Mouse (Mus musculus) thymus, postnatal 14 days (tissue): ENCODE data around the gene Arhgdig.
A peak's percentile ranks its signal among the peaks of the same experiment; 100 is the strongest.
"Not testable (repeated sequence)": the region's sequence is repeated elsewhere in the genome, so short reads cannot be mapped to it uniquely, and the experiment has no call there.

Experiments used
- DNase-seq: peaks from one replicate; pipeline ENCODE4 v3.0.0; 2021

The Arhgdig gene

DNA sequence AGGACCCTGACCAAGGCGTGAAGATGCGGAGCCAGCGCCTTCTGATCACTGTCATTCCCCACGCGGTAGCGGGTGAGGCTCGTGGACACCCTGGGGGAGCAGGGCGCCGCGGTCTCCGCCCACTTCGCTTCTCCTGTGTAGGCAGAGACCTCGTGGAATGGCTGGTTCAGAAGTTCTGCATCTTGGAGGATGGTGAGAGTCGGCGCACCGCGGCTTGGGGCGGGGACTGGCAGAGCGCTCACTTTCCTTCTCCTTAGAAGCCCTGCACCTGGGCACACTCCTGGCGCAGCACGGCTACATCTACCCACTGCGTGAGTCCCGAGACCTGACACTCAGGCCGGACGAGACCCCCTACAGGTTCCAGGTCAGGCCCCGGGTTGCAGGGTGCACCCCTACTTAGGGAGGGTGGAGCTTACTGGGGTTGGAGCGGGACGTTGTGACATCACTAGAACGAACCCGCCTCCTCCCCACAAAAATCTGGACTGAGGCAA, 4.2 kb downstream of the Arhgdig start:
- DNase-seq = peak; percentile 25

DNA sequence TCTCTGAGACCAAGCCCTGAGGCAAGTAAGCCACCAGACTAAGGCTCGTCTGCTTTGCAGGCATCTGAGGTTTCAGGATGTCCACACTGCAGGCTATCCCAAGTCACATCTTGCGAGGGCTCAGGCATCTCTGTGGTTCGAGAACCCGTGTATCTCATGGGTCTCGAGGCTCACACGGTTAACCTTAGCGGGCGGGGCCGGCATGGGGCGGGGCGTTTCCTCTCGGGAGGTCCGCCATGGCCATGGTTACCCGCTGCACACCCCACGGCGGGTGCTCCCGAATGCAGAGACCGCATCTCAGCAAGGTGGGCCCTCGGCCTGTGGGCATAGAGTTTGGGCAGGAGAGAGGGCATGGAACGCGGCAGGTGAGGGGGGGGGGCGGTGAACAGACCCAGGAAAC, 4.8 kb downstream of the Arhgdig start, which contains the start of gene Rgs11:
TSS of gene Rgs11 (plus strand) at position 215 of the 400 bp plus-strand sequence.
- peak; percentile 60 for DNase-seq

DNA sequence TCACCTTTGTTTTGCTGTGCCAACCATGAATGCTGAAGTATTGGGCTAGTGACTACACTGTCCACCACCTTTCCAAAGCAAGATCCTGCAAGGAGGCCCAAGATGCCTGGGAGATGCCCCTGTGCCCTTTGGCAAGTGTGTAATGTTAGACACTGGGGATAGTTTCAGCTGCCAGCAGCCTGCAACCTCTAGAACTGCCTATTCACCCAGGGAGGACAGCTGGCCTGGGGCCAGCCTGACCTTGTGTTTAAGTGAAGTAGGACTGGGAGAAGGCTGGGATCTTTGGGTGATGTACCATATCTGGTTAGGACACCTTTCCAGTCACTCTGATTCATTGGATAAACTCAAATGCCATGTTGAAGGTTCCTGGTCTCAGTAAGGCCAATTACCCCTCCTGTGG, 5.6 kb downstream of the Arhgdig start:
- DNase-seq = no peak

DNA sequence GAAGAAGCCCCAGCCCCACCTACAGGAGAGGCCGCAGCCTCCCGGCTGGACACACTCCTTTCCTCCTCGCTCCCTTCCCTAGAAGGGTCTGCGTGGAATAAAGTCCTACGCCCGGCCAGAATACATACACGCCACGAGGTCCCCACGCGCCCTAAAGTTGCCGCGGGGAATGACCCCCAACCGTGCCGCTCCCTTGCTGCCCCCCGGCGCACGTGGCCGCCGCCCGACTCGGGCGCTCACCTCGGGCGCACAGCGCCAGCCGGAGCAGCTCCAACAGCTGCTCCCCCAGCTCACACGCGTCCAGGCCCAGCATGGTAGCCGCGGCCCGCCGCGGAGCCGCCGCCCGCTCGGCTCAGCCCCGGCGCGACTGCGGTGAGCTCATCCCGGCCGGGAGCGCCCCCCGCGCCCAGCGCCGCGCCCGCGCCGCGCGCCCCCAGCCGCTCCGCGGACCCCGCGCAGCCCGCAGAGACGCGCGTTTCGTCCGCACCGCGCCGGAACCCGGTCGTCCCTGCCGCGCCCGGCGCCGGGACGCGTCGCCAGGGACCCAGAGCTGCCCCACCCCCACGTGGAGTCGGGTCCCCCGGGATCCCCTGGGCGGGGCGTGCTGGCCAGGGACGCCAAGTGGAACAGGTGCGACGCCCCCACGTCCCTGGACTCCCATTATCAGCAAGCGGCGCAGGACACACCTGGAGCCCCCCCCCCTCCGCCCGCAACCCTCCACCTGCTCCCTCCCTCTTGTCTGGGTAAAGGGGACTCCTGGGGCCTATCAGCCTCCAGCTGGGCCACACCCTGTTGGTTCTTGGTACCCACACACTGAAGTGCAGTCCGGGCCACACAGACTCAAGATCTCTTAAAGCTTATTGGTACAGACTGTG, 6.5 kb downstream of the Arhgdig start:
- DNase-seq = peak; percentile 24

DNA sequence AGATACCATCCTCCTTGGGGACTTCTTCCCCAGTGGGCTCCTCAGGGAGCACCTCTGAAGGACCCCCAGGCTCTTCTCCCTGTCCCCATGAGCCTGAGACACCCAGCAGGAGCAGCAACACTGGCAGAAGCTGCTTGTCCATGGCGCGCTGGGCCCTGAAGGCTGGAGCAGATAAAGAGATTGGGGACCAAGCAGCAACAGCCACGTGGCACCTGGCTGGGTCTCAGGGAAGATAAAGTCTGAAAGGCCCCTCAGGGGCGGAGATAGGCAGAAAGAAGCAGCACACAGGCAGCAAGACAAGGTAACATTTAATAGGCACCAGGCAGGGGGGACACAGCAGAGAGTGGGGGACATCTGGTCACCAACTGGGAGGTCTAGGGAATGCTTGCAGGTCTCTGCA, 8.7 kb downstream of the Arhgdig start, which contains the start of gene Pdia2:
TSS of gene Pdia2 (minus strand) at position 196 of the 400 bp plus-strand sequence.
- DNase-seq = no peak

DNA sequence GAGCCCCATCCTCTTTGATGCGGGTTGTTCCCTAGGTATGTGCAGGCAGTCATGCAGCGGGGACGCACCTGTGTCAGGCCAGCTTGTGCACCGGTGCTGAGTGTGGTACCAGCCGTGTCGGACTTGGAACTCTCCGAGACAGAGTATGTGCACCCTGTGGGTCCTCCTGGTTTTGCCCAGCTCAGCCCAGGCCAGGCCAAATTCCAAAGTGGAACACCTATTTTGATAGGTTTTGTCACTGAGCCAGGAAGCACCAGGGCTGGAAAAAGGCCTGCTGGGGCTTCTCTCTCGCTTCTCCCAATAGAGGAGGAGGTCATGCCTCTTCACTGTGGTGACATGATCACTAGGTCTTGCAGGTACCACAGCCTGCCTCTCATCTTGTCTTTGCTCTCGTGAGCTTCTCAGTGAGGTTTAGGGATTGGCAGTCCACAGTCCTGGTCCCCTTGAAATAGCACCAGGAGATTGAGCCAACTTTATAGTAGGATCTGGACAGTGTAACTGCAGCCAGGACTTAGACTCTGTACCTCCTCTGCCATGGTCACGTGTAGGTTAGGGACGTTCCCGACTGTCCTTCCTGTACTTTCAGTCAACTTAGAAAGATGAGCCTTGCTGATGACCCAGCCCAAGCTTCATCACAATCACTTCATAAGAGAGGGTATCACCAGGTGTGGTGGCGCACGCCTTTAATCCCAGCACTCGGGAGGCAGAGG, 14.9 kb downstream of the Arhgdig start:
- no peak for DNase-seq

DNA sequence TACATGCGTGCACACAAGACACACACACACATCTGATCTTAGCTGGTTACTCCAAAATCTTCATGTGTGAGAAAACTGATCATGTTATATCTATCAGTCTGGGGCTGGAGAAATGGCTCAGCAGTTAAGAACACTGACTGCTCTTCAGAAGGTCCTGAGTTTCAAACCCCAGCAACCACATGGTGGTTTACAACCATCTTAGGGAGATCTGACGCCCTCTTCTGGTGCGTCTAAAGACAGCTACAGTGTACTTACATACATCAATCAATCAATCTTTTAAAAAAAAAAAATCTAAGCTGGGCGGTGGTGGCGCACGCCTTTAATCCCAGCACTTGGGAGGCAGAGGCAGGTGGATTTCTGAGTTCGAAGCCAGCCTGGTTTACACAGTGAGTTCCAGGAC, 16.1 kb downstream of the Arhgdig start:
- DNase-seq = not testable (repeated sequence)

DNA sequence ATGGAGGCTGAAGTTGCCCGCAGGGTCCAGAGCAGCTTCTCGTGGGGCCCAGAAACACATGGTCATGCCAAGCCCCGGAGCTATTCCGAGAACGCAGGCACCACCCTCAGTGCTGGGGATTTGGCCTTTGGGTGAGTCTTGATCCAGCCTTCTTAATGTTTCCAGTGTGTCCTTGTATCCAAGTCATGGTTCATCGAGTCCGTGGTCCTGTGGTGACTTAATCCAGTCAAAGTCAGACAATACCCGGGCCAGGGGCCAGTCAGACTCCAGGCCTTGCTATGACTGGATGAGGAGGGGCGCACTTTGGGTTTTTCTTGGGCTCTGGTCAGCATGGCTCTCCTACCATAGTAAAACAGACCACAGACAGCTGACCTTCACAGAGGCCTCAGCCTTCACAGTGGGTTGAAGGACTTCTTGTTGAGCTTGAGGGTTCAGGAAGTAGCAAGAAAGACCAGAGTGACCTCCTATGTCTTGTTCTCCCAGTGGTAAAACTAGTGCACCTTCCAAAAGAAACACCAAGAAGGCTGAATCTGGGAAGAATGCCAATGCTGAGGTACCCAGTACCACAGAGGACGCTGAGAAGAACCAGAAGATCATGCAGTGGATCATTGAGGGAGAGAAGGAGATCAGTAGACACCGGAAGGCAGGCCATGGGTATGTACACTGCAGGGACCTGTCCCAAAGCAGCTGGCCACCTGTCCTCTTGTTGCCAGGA, 19.3 kb downstream of the Arhgdig start:
- DNase-seq = no peak

DNA sequence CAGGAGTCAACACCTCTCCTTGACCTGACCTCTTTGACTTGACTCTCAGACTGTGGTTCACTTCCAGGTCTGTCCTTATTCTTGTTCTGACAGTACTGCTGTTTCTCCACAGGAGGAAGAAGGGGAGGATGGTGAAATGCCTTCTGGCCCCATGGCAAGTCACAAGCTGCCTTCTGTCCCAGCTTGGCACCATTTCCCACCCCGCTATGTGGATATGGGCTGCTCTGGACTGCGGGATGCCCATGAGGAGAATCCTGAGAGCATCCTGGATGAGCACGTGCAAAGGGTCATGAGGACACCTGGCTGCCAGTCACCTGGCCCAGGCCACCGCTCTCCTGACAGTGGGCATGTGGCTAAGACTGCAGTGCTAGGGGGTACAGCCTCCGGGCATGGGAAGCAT, 20.0 kb downstream of the Arhgdig start:
- no peak for DNase-seq

DNA sequence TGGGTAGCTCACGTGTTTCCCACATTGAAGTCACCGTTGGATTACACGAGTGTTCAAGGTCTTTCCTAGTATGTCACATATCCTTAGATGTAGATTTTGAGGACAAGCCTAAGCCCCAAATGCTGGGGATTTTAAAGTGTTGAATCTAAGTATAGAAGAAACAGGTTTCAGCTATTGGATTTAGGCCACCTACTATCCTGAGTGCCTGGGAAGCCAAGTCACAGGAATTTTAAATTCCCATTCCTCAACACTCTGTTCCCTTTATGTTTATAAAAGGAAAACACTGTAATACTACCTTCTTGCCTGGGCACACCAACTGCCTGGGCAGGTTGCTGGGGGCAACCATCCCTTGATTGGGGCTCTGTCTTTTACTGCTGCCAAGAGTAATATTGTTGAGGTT, 26.4 kb downstream of the Arhgdig start:
- DNase-seq = no peak

DNA sequence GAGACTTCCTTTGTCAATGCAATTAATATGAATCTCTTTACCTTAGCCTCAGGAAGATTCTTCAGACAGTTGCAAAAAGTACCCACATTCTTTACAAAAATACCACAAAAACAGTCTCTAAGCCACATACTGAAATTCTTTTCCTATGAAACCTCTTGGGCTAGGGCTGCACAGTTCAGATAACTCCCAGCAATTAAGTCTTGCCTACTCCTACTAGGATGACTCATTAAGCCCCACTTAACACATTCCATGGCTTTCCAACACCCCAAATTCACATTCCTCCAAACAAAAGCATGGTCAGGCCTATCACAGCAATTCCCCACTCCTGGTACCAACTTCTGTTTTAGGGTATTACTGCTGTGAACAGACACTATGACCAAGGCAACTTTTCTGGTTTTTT, 29.0 kb downstream of the Arhgdig start:
- DNase-seq = no peak

DNA sequence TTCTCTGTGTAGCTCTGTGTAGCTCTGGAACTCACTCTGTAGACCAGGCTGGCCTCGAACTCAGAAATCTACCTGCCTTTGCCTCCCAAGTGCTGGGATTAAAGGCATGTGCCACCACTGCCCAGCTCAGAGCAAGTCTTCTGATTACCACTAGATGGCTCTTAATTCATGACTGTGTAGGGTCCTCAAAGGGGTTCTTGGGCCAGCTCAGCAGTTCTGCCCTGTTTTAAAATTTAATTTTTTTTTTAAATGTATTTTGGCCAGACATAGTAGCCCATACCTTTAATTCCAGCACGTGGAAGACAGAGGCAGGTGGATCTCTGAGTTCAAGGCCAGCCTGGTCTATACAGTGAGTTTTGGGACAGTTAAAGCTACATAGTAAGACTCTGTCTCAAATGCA, 32.3 kb downstream of the Arhgdig start:
- DNase-seq = not testable (repeated sequence)

DNA sequence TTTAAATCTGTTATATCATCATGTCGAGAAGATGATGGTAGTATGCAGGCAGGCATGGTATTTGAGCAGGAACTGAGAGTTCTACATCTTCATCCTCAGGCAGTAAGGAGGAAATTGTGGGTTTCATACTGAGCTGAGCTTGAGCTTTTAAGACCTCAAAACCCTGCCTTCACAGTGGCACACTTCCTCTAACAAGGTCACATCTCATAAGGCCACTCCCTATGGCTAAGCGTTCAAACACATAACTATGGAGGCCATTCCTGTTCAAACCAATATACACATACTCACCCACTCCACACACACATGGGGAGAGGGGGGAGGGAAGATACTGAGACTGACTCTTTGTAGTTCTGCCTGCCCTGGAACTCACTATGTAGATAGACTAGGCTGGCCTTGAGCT, 39.5 kb downstream of the Arhgdig start:
- DNase-seq = peak; percentile 49

DNA sequence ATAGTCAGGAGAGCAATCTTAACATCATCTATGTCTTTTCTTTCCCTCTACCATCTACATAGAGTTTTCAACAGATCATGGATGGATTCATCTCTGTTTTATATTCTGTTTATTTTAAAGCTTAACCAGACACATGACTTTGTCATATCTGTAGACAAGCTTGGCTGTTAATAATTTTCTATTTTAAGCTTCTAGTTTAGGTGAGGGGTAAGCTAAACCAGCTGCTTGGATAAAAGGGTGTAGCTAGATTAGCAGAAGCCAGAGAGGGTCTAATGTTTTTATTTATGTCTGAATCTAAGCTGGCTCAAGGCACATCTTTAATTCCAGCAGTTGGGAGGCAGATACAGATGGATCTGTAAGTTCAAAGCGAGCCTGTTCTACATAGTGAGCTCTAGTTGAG, 44.9 kb downstream of the Arhgdig start:
- no peak for DNase-seq

DNA sequence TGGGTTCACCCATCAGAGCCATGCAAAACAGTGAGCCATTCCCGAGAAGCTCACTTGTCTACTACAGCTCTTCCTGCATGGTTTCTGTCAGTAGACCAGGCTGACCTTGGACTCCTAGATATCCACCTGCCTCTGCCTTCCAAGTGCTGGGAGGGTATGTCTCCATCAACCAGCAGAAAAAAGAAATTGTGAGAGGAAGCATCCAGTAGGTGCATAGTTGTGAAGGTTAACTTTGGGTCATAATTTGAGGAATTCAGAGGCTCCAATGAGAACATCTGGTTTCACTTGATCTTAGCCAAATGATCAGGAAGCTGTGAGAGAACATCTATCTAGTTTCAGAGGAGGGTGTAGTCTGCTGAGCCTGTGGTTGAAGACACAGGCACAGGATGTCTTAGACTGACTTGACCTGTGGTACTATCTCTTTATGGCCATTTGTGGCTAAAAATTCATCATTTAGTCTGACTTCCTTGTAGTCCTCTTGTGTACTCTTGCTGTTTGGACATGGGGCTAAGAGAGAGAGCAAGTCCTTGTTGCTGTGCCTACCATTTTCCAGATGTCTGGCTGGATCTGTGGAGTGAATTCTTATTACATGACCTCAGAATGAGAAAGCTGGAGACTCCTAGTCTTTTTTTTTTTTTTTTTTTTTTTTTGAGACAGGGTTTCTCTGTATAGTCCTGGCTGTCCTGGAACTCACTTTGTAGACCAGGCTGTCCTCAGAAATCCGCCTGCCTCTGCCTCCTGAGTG, 55.5 kb downstream of the Arhgdig start:
- no peak for DNase-seq
